Mouse (Mus musculus): ENCODE results near the gene Dtx1. TPM values are rescaled to one million over a fixed set of nuclear protein-coding genes. Genes with fewer than 3 reads are reported as not detected.

Gene Dtx1
- total and polyA plus RNA-seq, 2 experiments from 2014 or later, result 65.2 to 193 TPM

DNA sequence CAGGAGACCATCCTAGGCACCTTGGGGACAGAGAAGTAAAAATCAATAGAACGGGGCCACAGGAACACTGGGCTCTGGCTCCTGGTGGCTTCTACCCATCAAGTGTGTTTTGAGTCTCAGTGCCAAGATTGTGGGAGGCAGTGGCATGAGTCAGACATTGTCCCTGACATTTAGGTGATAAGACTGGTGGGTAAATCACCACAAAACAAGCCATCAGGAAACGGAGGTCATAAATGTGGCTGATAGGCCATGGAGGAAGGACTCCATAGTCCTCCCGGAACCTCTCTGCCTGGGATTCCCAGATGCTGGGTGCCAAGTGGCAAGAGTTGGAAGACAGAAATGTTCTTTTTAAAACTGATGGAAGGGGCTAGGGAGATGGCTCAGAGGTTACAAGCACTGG lies 67.5 kb downstream of the Dtx1 start:
- Histone ChIP-seq H3K27me3 (ENCODE audit: insufficient read depth, low read length) (0 out of 2 replicates have a peak, but pooled peaks cover 5% of the 10 kb centered on the region), H3K4me3 (ENCODE audit: low read depth, low read length) (no peak overlapping the region), H3K9me3 (ENCODE audit: low read length) (no peaks in the 10 kb centered on the region), H3K4me2 (ENCODE audit: low read depth) (no peak overlapping the region), H3K4me1 (ENCODE audit: insufficient read depth) (peaks cover 8% of the 10 kb centered on the region; the same call in 1 of the 2 replicates), H3K27ac (ENCODE audit: low read depth, low read length) (no peak overlapping the region), H3K9ac (no peak overlapping the region), H3K36me3 (ENCODE audit: insufficient read depth) (no peaks in the 10 kb centered on the region)
- 84% methylated on average over 3 of the region's 3 CpGs for WGBS
- ATAC-seq (no peak), DNase-seq (no peak)
- no peak for TF ChIP-seq CTCF (IDR thresholded peaks at IDR 0.05; ENCODE audit: low read depth)

DNA sequence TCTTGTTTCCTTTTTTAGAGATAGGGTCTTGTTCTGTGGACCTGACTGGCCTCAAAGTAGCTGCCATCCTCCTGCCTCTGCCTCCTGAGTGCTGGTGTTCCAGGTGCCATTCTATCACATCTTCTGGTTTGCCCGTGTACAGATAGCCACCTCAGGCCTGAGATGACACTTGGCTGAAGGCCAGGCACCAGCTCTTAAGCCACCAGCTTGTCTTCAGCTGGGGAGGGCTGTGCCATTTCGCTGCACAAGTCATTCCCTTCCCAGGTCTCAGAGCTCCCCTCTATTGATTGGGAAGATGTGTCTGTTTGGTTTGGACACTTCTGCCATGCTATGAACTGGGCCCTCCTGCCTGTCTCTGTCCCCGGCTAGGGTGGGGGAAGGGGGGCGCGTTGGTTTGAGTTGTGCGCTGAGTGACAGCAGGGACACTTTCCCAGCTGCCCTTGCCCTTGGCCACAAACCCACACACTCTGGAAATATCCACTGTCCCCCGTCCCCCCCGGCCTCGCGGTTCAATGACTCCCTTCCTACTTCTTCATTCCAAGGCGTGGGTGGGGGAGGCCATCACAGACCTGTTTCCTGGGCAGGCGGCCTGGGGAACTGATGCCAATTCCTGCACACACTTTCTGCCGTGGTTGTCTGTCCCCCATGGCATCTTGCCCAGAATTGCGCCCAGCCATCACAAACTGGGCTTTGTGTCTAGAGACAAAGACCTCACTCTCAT lies 68.2 kb downstream of the Dtx1 start:
- Histone ChIP-seq H3K4me1 (ENCODE audit: insufficient read depth) (peaks cover under 1% of the 10 kb centered on the region; the same call in 1 of the 2 replicates), H3K9me3 (ENCODE audit: low read length) (no peaks in the 10 kb centered on the region), H3K36me3 (ENCODE audit: insufficient read depth) (no peaks in the 10 kb centered on the region), H3K27ac (ENCODE audit: low read depth, low read length) (no peak overlapping the region), H3K4me2 (ENCODE audit: low read depth) (no peak overlapping the region), H3K27me3 (ENCODE audit: insufficient read depth, low read length) (no peaks in the 10 kb centered on the region), H3K4me3 (ENCODE audit: low read depth, low read length) (no peak overlapping the region), H3K9ac (no peak overlapping the region)
- DNase-seq, result no peak
- no peak for ATAC-seq
- 56% methylated on average over 14 of the region's 14 CpGs for WGBS
- TF ChIP-seq CTCF (IDR thresholded peaks at IDR 0.05; ENCODE audit: low read depth), result no peak

DNA sequence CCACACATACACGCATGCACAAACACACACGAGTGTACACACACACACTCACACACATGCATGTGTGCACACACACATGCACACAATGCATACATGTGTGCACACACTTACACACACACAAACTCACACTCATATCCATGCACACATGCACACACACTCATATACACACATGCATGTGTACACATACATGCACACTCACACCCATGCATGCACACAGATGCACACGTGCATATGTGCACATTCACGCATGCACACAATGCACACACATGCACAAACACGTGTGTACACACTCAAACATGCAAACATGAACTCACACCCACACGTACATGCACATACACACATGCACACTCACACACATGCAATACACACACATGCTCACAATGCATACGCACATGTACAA lies 71.6 kb downstream of the Dtx1 start:
- H3K4me3 ChIP-seq (ENCODE audit: low read depth, low read length), result no peak overlapping the region
- H3K27ac ChIP-seq (ENCODE audit: low read depth, low read length), result no peak overlapping the region
- H3K36me3 ChIP-seq (ENCODE audit: insufficient read depth), result no peaks in the 10 kb centered on the region
- no peaks in the 10 kb centered on the region for H3K27me3 ChIP-seq (ENCODE audit: insufficient read depth, low read length)
- no peak for ATAC-seq
- H3K9me3 ChIP-seq (ENCODE audit: low read length), result no peaks in the 10 kb centered on the region
- H3K9ac ChIP-seq, result no peak overlapping the region
- no peak for TF ChIP-seq CTCF (IDR thresholded peaks at IDR 0.05; ENCODE audit: low read depth)
- DNase-seq, result no peak
- H3K4me1 ChIP-seq (ENCODE audit: insufficient read depth), result no peaks in the 10 kb centered on the region
- no peak overlapping the region for H3K4me2 ChIP-seq (ENCODE audit: low read depth)
- 92% methylated on average over 7 of the region's 7 CpGs for WGBS

DNA sequence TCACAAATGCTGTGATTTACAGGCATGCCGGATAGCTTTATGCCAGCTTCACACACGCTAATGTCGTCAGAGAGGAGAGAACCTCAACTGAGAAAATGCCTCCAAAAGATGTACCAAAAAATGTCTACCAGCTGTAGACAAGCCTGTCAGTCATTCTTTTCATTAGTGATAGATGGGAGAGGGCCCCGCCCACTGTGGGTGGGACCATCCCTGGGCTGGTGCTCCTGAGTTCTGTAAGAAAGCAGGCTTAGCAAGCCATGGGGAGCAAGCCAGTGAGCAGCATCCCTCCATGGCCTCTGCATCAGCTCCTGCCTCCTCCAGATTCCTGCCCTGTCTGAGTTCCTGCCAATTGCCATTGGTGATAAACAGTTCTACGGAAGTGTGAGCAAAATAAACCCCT lies 76.1 kb downstream of the Dtx1 start:
- TF ChIP-seq CTCF (IDR thresholded peaks at IDR 0.05; ENCODE audit: low read depth), result no peak
- 78% methylated on average over 5 of the region's 5 CpGs for WGBS
- ATAC-seq, result 0 out of 2 replicates have a peak, but pooled peaks have one; percentile 25

DNA sequence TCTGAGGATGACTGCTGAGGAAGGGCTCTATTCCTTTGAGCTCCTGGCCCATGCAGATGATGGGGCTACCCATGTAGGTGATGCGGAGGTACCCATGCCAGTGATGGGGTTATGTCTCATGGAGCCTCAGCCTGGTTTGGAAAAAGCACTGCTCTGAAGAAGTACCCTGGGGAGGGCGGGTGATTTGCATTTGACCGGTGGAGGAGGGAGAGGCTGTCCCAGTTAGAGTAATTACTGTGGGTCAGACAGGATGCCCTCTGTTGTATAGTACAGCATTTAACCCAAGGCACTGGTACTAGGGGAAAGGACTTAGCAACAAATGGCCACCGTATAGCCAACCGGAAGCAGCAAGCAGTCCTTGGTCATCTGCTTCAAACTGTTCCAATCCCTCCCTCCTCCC lies 76.9 kb downstream of the Dtx1 start:
- Histone ChIP-seq H3K27ac (ENCODE audit: low read depth, low read length) (no peak overlapping the region), H3K27me3 (ENCODE audit: insufficient read depth, low read length) (no peaks in the 10 kb centered on the region), H3K9ac (no peak overlapping the region), H3K4me2 (ENCODE audit: low read depth) (no peak overlapping the region), H3K9me3 (ENCODE audit: low read length) (no peaks in the 10 kb centered on the region), H3K36me3 (ENCODE audit: insufficient read depth) (no peaks in the 10 kb centered on the region), H3K4me1 (ENCODE audit: insufficient read depth) (no peaks in the 10 kb centered on the region), H3K4me3 (ENCODE audit: low read depth, low read length) (no peak overlapping the region)
- DNase-seq (no peak), ATAC-seq (no peak)
- 56% methylated on average over 5 of the region's 5 CpGs for WGBS
- TF ChIP-seq CTCF (IDR thresholded peaks at IDR 0.05; ENCODE audit: low read depth), result no peak

More for the DNA sequence above, 76.1 kb downstream of the Dtx1 start:
- no peak for DNase-seq
- Histone ChIP-seq H3K36me3 (ENCODE audit: insufficient read depth) (no peaks in the 10 kb centered on the region), H3K9ac (no peak overlapping the region), H3K27me3 (ENCODE audit: insufficient read depth, low read length) (no peaks in the 10 kb centered on the region), H3K4me3 (ENCODE audit: low read depth, low read length) (no peak overlapping the region), H3K4me2 (ENCODE audit: low read depth) (no peak overlapping the region), H3K4me1 (ENCODE audit: insufficient read depth) (no peaks in the 10 kb centered on the region), H3K9me3 (ENCODE audit: low read length) (no peaks in the 10 kb centered on the region), H3K27ac (ENCODE audit: low read depth, low read length) (0 out of 2 replicates have a peak overlapping the region, but pooled peaks have one; percentile 35)

DNA sequence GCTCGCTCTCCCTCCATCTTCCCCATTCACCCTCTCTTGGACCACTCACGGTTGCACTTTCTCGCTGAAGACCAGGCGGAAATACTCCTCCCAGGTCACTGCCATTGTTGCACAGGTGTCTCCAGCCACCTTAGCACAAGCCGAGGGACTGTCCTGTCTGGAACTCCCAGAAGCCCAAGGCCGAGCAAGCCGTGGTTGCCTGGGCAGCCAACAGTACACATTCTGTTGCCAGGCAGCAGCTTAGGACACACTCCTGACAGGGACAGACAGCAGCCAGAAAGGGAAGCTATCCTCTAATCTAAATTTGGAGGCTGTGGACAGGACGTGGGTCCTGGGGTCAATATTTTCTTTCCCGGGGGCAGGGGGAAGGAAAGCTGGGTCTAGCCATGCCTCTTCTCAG lies 77.6 kb downstream of the Dtx1 start, which contains the start of gene Cfap73:
Gene Cfap73 (minus strand): TSS at position 105 of the 400 bp plus-strand sequence.
- WGBS, result 60% methylated on average over 9 of the region's 9 CpGs

DNA sequence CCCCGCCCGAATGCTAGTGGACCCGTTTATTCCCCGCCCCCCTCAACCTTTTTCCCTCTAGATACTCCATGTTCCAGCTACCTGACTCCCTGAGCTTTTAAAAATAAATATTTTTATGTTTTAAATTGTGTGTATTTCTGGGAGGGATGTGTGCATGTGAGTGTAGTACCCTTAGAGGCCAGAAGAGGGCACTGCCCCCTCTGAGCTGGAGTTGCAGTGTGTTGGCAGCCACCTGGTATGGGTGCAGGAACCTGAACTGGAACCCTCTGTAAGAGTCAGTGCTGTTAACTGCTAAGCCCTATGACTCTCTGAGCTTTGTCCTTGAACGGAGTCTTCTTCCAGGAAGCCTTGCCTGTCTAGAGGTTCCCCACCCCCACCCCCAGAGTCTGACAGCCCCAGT lies 79.8 kb downstream of the Dtx1 start:
- Histone ChIP-seq H3K9me3 (ENCODE audit: low read length) (no peaks in the 10 kb centered on the region), H3K4me1 (ENCODE audit: insufficient read depth) (no peaks in the 10 kb centered on the region), H3K36me3 (ENCODE audit: insufficient read depth) (peaks cover 13% of the 10 kb centered on the region), H3K9ac (no peak overlapping the region), H3K27ac (ENCODE audit: low read depth, low read length) (no peak overlapping the region), H3K4me2 (ENCODE audit: low read depth) (no peak overlapping the region), H3K4me3 (ENCODE audit: low read depth, low read length) (no peak overlapping the region), H3K27me3 (ENCODE audit: insufficient read depth, low read length) (no peaks in the 10 kb centered on the region)
- 86% methylated on average over 5 of the region's 5 CpGs for WGBS
- ATAC-seq (no peak), DNase-seq (no peak)
- TF ChIP-seq CTCF (IDR thresholded peaks at IDR 0.05; ENCODE audit: low read depth), result peak; percentile 35; the same call in 1 of the 2 replicates

More for the DNA sequence above, 77.6 kb downstream of the Dtx1 start, which contains the start of gene Cfap73:
- no peak for TF ChIP-seq CTCF (IDR thresholded peaks at IDR 0.05; ENCODE audit: low read depth)
- no peak for ATAC-seq
- H3K4me3 ChIP-seq (ENCODE audit: low read depth, low read length), result no peak within 1 kb of the TSS
- H3K4me2 ChIP-seq (ENCODE audit: low read depth), result no peak within 1 kb of the TSS
- no peak for DNase-seq
- no peak within 1 kb of the TSS for H3K27ac ChIP-seq (ENCODE audit: low read depth, low read length)
- no peaks in the 10 kb centered on the region for H3K36me3 ChIP-seq (ENCODE audit: insufficient read depth)
- no peaks in the 10 kb centered on the region for H3K4me1 ChIP-seq (ENCODE audit: insufficient read depth)
- H3K9ac ChIP-seq, result no peak within 1 kb of the TSS
- H3K9me3 ChIP-seq (ENCODE audit: low read length), result no peaks in the 10 kb centered on the region
- no peaks in the 10 kb centered on the region for H3K27me3 ChIP-seq (ENCODE audit: insufficient read depth, low read length)

Data from forebrain, postnatal 0 days (tissue).